Mouse (Mus musculus): Measurements from ENCODE around the gene Mterf1b.

DNA sequence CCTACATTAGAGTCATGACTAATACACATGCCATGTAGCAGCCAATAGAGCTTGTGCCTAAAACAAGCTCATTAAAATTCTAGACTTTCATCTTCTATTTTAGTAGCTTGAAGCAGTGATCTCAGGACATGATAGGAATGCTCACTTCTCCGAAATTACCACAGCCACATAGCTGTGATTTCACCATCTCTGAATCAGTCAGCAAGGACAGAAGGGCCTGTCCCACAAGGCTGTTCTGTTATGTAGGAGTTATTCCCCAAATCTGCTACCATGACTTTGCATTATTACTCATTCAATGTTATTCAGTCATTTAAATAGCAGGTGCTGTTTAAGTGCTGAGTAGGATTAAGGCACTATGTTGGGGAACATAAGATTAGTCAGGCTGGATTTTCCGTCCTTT lies 42.3 kb downstream of the Mterf1b start:
- TF ChIP-seq POLR2A (IDR thresholded peaks at IDR 0.05; ENCODE audit: borderline replicate concordance, extremely low read depth, insufficient read depth, insufficient read length, poor library complexity, severe bottlenecking) (no peak), CTCF (IDR thresholded peaks at IDR 0.05; ENCODE audit: borderline replicate concordance, extremely low read depth, insufficient read depth, insufficient read length) (no peak)

Measured in brain, embryonic 14.5 days (tissue).